Mouse (Mus musculus): ENCODE results near the gene Bglap2.

DNA sequence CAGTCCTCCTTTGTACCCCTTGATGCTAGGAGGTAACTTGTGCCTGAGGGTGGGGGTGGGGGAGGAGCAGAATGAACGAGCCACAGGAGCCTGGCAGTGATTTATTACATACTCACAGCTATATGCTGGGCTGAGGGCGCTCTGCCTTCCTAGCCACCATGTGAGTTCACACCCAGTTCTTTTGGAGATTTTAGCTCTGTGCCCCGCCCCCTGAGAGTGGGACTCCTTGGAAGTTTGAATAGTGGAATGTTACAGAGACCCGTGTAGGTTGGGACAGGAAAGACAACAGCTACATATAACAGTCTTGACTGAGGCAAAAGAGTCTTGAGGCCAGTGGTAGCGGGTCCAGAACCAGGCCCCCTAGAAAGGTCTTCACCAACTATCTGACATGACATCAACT is 49.5 kb downstream of the Bglap2 start:
- TF ChIP-seq CTCF (IDR thresholded peaks at IDR 0.05; ENCODE audit: borderline replicate concordance, insufficient read depth, low read length) (no peak), POLR2A (IDR thresholded peaks at IDR 0.05; ENCODE audit: low read depth, low read length) (no peak)
